Mouse (Mus musculus): ENCODE data around the gene Prph2. TPM values are rescaled to one million over a fixed set of nuclear protein-coding genes. Genes with fewer than 3 reads are reported as not detected.

Gene Prph2
- polyA plus RNA-seq, 1 experiment from 2014 or later, result not detected

DNA sequence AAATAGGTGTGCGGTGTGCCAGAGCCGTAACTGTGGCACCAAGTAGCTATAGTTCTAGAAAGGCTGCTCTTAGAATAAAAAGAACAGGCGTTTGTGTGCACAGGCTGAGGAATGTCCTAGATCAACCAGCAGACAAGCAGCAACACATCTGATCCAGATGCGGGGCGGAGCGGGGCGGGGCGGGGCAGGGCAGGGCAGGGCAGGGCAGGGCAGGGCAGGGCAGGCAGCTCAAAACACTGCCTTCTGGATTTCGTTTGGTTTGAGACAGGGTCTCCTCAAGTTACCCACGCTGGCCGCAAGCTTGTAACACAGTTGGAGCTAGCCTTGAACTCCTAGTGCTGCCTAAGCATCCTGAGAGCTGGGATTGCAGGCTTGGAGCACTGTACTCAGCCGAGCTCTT is 19.0 kb downstream of the Prph2 start:
- Histone ChIP-seq H3K27me3 (replicated peaks; ENCODE audit: control insufficient read depth, insufficient read depth, low read length) (no peaks in the 10 kb centered on the region), H3K4me3 (ENCODE audit: low read depth, low read length) (no peak overlapping the region), H3K4me2 (ENCODE audit: low read depth, low read length) (no peak overlapping the region), H3K36me3 (ENCODE audit: control insufficient read depth, insufficient read depth, low read length) (peaks cover 54% of the 10 kb centered on the region), H3K9me3 (ENCODE audit: control insufficient read depth, low read length) (no peaks in the 10 kb centered on the region), H3K9ac (ENCODE audit: low read depth, low read length) (no peak overlapping the region), H3K4me1 (ENCODE audit: control insufficient read depth, insufficient read depth, low read length) (no peaks in the 10 kb centered on the region), H3K27ac (replicated peaks; ENCODE audit: low read depth, low read length) (no peak overlapping the region)
- ATAC-seq (ENCODE audit: low read depth), result 0 out of 2 replicates have a peak, but pooled peaks have one; percentile 50
- peak; percentile 4 for DNase-seq (ENCODE audit: low spot score)
- 69% methylated on average over 12 of the region's 12 CpGs for WGBS

DNA sequence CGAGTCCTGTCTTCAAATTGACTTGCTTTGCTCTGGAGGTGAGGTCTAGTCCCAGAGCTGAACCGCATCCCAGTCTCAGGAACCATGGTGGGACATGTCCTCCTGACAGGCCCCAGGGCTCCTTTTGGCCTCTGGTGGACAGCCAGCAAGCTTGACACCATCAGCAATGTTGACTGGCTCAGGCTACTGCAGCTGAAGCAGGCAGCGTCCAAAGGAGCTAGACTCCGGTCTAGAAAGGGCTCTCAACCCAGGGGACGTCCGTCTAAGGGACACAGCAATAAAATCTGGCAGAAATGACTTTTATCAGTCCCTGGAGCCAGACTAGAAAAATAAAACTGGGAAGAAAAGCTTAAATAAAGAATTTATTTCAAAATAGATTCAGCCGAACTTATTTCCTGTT is 19.6 kb downstream of the Prph2 start:
- Histone ChIP-seq H3K4me2 (ENCODE audit: low read depth, low read length) (no peak overlapping the region), H3K27ac (replicated peaks; ENCODE audit: low read depth, low read length) (no peak overlapping the region), H3K4me1 (ENCODE audit: control insufficient read depth, insufficient read depth, low read length) (no peaks in the 10 kb centered on the region), H3K4me3 (ENCODE audit: low read depth, low read length) (no peak overlapping the region), H3K27me3 (replicated peaks; ENCODE audit: control insufficient read depth, insufficient read depth, low read length) (no peaks in the 10 kb centered on the region), H3K9me3 (ENCODE audit: control insufficient read depth, low read length) (no peaks in the 10 kb centered on the region), H3K36me3 (ENCODE audit: control insufficient read depth, insufficient read depth, low read length) (peaks cover 59% of the 10 kb centered on the region), H3K9ac (ENCODE audit: low read depth, low read length) (no peak overlapping the region)
- no peak for ATAC-seq (ENCODE audit: low read depth)
- no peak for DNase-seq (ENCODE audit: low spot score)
- 87% methylated on average over 7 of the region's 7 CpGs for WGBS

DNA sequence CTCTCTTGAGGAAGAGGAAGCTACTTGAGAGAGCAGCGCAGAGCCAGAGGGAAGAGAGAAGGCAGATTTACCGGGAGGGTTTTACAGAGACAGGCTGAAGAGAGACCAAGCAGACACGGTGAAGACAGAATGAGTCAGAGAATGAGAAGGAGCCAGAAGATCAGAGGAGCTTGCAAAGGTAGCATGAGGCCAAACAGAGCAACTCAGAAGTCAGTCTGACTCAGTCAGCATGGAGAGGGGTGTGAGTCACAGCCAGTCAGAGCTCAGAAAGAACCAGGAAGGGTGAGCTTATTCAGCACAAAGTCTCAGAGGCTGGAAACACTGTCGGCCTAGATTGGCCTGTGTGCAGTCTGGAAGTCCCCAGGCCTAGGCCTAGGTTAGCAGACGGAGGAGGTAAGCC is 22.7 kb downstream of the Prph2 start:
- peaks cover 90% of the 10 kb centered on the region for H3K36me3 ChIP-seq (ENCODE audit: control insufficient read depth, insufficient read depth, low read length)
- H3K27ac ChIP-seq (replicated peaks; ENCODE audit: low read depth, low read length), result no peak overlapping the region
- H3K4me3 ChIP-seq (ENCODE audit: low read depth, low read length), result no peak overlapping the region
- ATAC-seq (ENCODE audit: low read depth) (no peak), DNase-seq (ENCODE audit: low spot score) (no peak)
- 92% methylated on average over 5 of the region's 5 CpGs for WGBS
- H3K27me3 ChIP-seq (replicated peaks; ENCODE audit: control insufficient read depth, insufficient read depth, low read length), result no peaks in the 10 kb centered on the region
- H3K9me3 ChIP-seq (ENCODE audit: control insufficient read depth, low read length), result no peaks in the 10 kb centered on the region
- H3K9ac ChIP-seq (ENCODE audit: low read depth, low read length), result no peak overlapping the region
- no peak overlapping the region for H3K4me2 ChIP-seq (ENCODE audit: low read depth, low read length)
- H3K4me1 ChIP-seq (ENCODE audit: control insufficient read depth, insufficient read depth, low read length), result no peaks in the 10 kb centered on the region

DNA sequence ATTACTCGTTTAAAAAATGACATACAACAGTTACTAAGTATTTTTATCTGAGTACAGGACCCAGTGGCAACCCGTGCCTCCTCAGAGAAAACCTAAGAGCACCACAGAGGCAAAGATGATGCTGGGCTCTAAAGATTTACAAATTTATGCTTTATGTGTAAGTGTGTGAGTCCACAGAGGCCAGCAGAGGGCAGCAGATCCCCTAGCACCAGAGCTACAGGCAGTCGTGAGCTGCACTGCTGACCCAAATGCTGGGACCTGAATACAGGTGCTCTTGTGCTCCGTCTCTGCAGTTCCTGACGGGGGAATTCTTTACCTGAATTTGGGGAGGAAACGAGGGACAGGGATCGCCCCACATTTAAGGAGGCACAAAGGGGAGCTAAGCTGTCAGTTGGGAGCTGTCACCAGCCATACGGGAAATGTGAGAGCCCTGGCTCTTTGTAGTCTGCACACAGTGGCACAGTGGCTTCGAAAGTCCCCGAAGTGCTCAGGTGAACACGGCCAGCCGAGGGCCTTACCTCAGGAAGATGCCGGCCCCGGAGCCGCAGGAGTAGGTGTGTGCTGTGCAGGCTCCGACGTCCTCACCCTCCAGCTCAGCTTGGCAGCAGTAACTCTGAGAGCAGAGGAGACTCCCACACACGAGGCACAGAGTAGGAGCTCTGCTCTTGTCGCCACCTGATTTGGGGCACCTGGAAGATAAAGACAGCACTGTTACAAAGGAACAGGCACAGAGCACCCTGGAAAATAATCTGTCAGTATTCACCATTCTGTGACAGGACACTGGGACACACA is 23.5 kb downstream of the Prph2 start:
- Histone ChIP-seq H3K4me3 (ENCODE audit: low read depth, low read length) (no peak overlapping the region), H3K27ac (replicated peaks; ENCODE audit: low read depth, low read length) (no peak overlapping the region), H3K9me3 (ENCODE audit: control insufficient read depth, low read length) (no peaks in the 10 kb centered on the region), H3K36me3 (ENCODE audit: control insufficient read depth, insufficient read depth, low read length) (peaks cover 92% of the 10 kb centered on the region), H3K4me1 (ENCODE audit: control insufficient read depth, insufficient read depth, low read length) (no peaks in the 10 kb centered on the region), H3K9ac (ENCODE audit: low read depth, low read length) (no peak overlapping the region), H3K27me3 (replicated peaks; ENCODE audit: control insufficient read depth, insufficient read depth, low read length) (no peaks in the 10 kb centered on the region), H3K4me2 (ENCODE audit: low read depth, low read length) (no peak overlapping the region)
- 78% methylated on average over 19 of the region's 19 CpGs for WGBS
- ATAC-seq (ENCODE audit: low read depth) (no peak), DNase-seq (ENCODE audit: low spot score) (peak; percentile 68)

DNA sequence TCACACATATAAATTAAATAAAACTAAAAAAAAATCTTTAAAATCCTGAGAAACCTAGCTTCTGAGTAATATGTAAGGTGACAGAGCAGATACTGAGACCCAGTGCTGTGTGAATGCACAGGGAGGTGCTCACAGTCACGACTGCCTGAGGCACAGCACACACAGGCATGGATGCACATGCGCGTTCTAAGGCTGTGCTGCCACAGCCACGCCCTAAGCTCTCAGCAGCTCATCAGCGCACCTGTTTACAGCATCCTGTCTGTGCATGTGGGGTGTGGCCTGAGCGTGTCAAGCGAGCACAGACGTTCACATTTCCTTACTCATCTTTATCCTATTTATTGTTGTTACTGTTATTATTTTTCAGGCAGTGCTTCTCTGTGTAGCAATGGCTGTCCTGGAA is 30.2 kb downstream of the Prph2 start:
- no peak overlapping the region for H3K4me3 ChIP-seq (ENCODE audit: low read depth, low read length)
- no peaks in the 10 kb centered on the region for H3K27me3 ChIP-seq (replicated peaks; ENCODE audit: control insufficient read depth, insufficient read depth, low read length)
- DNase-seq (ENCODE audit: low spot score), result peak; percentile 20
- H3K36me3 ChIP-seq (ENCODE audit: control insufficient read depth, insufficient read depth, low read length), result peaks cover 100% of the 10 kb centered on the region
- no peak for ATAC-seq (ENCODE audit: low read depth)
- H3K4me2 ChIP-seq (ENCODE audit: low read depth, low read length), result no peak overlapping the region
- H3K9ac ChIP-seq (ENCODE audit: low read depth, low read length), result no peak overlapping the region
- no peak overlapping the region for H3K27ac ChIP-seq (replicated peaks; ENCODE audit: low read depth, low read length)
- 95% methylated on average over 8 of the region's 8 CpGs for WGBS
- no peaks in the 10 kb centered on the region for H3K9me3 ChIP-seq (ENCODE audit: control insufficient read depth, low read length)
- no peaks in the 10 kb centered on the region for H3K4me1 ChIP-seq (ENCODE audit: control insufficient read depth, insufficient read depth, low read length)

DNA sequence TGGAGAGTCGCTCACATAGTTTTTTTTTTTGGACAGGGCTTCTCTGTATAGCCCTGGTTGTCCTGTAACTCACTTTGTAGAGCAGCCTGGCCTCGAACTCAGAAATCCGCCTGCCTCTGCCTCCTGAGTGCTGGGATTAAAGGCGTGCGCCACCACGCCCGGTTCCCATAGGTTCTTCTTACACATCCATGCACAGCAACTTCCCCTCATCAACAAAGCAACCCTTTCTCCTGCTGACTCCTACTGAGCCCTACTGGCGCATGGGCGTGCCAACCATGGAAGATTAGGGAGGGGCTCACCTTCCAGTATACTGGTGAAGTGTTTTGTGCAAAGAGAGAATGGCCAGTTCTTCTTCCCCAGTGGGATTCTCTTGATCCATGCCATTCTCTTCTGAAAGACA is 32.2 kb downstream of the Prph2 start:
- H3K4me2 ChIP-seq (ENCODE audit: low read depth, low read length), result no peak overlapping the region
- 98% methylated on average over 9 of the region's 9 CpGs for WGBS
- H3K4me1 ChIP-seq (ENCODE audit: control insufficient read depth, insufficient read depth, low read length), result no peaks in the 10 kb centered on the region
- H3K27me3 ChIP-seq (replicated peaks; ENCODE audit: control insufficient read depth, insufficient read depth, low read length), result no peaks in the 10 kb centered on the region
- no peak for DNase-seq (ENCODE audit: low spot score)
- H3K9ac ChIP-seq (ENCODE audit: low read depth, low read length), result no peak overlapping the region
- no peaks in the 10 kb centered on the region for H3K9me3 ChIP-seq (ENCODE audit: control insufficient read depth, low read length)
- ATAC-seq (ENCODE audit: low read depth), result no peak
- H3K36me3 ChIP-seq (ENCODE audit: control insufficient read depth, insufficient read depth, low read length), result peaks cover 99% of the 10 kb centered on the region
- H3K4me3 ChIP-seq (ENCODE audit: low read depth, low read length), result no peak overlapping the region
- no peak overlapping the region for H3K27ac ChIP-seq (replicated peaks; ENCODE audit: low read depth, low read length)

DNA sequence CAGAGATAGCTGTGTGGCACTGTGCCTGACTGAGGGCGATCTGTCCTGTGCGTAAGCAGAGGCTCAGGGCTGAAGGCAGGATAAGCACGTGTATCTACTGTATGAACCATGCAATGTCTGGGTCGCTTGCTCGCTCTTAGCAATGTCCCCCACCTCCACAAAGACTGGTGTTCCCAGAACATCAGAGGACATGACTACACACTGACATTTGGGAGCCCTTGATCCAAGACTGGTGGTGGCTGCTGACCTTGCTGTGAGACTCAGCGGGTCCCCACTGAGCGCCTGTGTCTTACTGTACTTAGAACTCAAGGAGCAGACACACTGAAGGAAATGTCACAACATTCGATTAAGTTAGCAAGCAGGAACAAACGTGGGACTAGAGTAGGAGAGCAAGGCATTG is 36.0 kb downstream of the Prph2 start:
- ATAC-seq (ENCODE audit: low read depth) (no peak), DNase-seq (ENCODE audit: low spot score) (no peak)
- no peak overlapping the region for H3K4me3 ChIP-seq (ENCODE audit: low read depth, low read length)
- no peak overlapping the region for H3K4me2 ChIP-seq (ENCODE audit: low read depth, low read length)
- H3K36me3 ChIP-seq (ENCODE audit: control insufficient read depth, insufficient read depth, low read length), result peaks cover 83% of the 10 kb centered on the region
- 88% methylated on average over 9 of the region's 9 CpGs for WGBS
- H3K27ac ChIP-seq (replicated peaks; ENCODE audit: low read depth, low read length), result no peak overlapping the region
- no peaks in the 10 kb centered on the region for H3K27me3 ChIP-seq (replicated peaks; ENCODE audit: control insufficient read depth, insufficient read depth, low read length)
- no peaks in the 10 kb centered on the region for H3K9me3 ChIP-seq (ENCODE audit: control insufficient read depth, low read length)
- no peaks in the 10 kb centered on the region for H3K4me1 ChIP-seq (ENCODE audit: control insufficient read depth, insufficient read depth, low read length)
- H3K9ac ChIP-seq (ENCODE audit: low read depth, low read length), result no peak overlapping the region

DNA sequence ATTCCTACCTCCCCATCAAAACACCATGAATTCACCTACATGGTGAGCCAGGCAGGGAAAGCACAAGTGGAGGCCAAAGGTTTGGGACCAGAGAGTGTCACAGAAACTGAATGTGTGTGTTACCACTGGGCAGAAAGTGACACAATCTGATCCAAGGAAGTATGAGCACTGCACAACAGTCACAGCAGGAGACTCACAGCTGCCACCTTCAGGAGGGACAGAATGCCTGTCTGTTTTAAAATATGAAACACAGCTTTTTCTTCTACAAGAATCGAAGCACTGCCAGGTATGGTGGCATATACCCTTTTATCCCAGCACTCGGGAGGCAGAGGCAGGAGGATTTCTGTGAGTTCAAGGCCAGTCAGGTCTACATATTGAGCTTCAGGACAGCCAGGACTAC is 47.8 kb downstream of the Prph2 start:
- Histone ChIP-seq H3K27me3 (replicated peaks; ENCODE audit: control insufficient read depth, insufficient read depth, low read length) (no peaks in the 10 kb centered on the region), H3K36me3 (ENCODE audit: control insufficient read depth, insufficient read depth, low read length) (peaks cover 100% of the 10 kb centered on the region), H3K4me3 (ENCODE audit: low read depth, low read length) (no peak overlapping the region), H3K9me3 (ENCODE audit: control insufficient read depth, low read length) (no peaks in the 10 kb centered on the region), H3K27ac (replicated peaks; ENCODE audit: low read depth, low read length) (no peak overlapping the region), H3K9ac (ENCODE audit: low read depth, low read length) (no peak overlapping the region), H3K4me1 (ENCODE audit: control insufficient read depth, insufficient read depth, low read length) (no peaks in the 10 kb centered on the region), H3K4me2 (ENCODE audit: low read depth, low read length) (no peak overlapping the region)
- ATAC-seq (ENCODE audit: low read depth) (no peak), DNase-seq (ENCODE audit: low spot score) (no peak)
- 88% methylated on average over 2 of the region's 2 CpGs for WGBS

DNA sequence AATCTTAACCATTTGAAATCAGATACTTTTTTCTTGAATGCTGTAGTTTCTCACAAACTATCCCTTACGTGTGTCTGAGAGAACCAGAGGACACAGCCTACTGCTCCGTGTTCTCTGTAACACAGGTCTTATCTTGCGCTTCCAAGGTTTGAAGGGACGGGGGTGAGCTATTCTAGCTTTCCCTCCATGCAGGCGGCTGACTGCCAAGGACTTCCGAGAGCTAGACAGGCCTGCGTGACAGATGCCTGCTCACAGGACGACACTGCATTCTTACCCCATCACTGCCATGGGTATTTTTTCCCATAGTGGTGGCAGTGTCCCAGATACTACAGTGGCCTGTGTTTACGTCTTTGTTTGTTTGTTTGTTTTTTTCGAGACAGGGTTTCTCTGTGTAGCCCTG is 50.0 kb downstream of the Prph2 start:
- Histone ChIP-seq H3K9ac (ENCODE audit: low read depth, low read length) (no peak overlapping the region), H3K36me3 (ENCODE audit: control insufficient read depth, insufficient read depth, low read length) (peaks cover 100% of the 10 kb centered on the region), H3K27me3 (replicated peaks; ENCODE audit: control insufficient read depth, insufficient read depth, low read length) (no peaks in the 10 kb centered on the region), H3K9me3 (ENCODE audit: control insufficient read depth, low read length) (no peaks in the 10 kb centered on the region), H3K4me1 (ENCODE audit: control insufficient read depth, insufficient read depth, low read length) (no peaks in the 10 kb centered on the region), H3K4me2 (ENCODE audit: low read depth, low read length) (no peak overlapping the region), H3K27ac (replicated peaks; ENCODE audit: low read depth, low read length) (no peak overlapping the region), H3K4me3 (ENCODE audit: low read depth, low read length) (no peak overlapping the region)
- WGBS, result 85% methylated on average over 10 of the region's 10 CpGs
- DNase-seq (ENCODE audit: low spot score) (no peak), ATAC-seq (ENCODE audit: low read depth) (no peak)

Measured in embryonic facial prominence, embryonic 14.5 days (tissue).